Mouse (Mus musculus): ENCODE data around the gene Gpr3. TPM values are rescaled to one million over a fixed set of nuclear protein-coding genes. Genes with fewer than 3 reads are reported as not detected.

Gpr3 gene
- polyA plus RNA-seq, 1 experiment from 2014 or later: 0.27 TPM

- peaks cover 6% of the 10 kb centered on the region; the same call in 1 of the 2 replicates for H3K27me3 ChIP-seq (ENCODE audit: poor library complexity, severe bottlenecking)
- H3K36me3 ChIP-seq (replicated peaks): no peaks in the 10 kb centered on the region
- WGBS: 95% methylated on average over 3 of the region's 3 CpGs
- H3K4me3 ChIP-seq: no peak overlapping the region
- H3K9me3 ChIP-seq: no peaks in the 10 kb centered on the region
- no peak for DNase-seq (ENCODE audit: extremely low spot score, low spot score)
- no peak overlapping the region for H3K27ac ChIP-seq
- H3K4me1 ChIP-seq: peaks cover 64% of the 10 kb centered on the region
These were observed 10.1 kb downstream of the Gpr3 start for GRCm38 (mm10) chr4:133202254-133202653.

- Histone ChIP-seq H3K4me1 (peaks cover 75% of the 10 kb centered on the region), H3K9me3 (no peaks in the 10 kb centered on the region), H3K36me3 (replicated peaks) (peaks cover 8% of the 10 kb centered on the region), H3K27me3 (ENCODE audit: poor library complexity, severe bottlenecking) (peaks cover 6% of the 10 kb centered on the region; the same call in 1 of the 2 replicates), H3K27ac (0 out of 2 replicates have a peak overlapping the region, but pooled peaks have one; percentile 27), H3K4me3 (no peak overlapping the region)
- WGBS: 79% methylated on average over 8 of the region's 8 CpGs
- DNase-seq (ENCODE audit: extremely low spot score, low spot score): no peak
These were observed 11.1 kb downstream of the Gpr3 start for GRCm38 (mm10) chr4:133201006-133201771.

- no peak for DNase-seq (ENCODE audit: extremely low spot score, low spot score)
- peak overlapping the region; percentile 27 for H3K27ac ChIP-seq
- H3K27me3 ChIP-seq (ENCODE audit: poor library complexity, severe bottlenecking): peaks cover 6% of the 10 kb centered on the region; the same call in 1 of the 2 replicates
- 59% methylated on average over 21 of the region's 21 CpGs for WGBS
- peaks cover 83% of the 10 kb centered on the region for H3K4me1 ChIP-seq
- H3K4me3 ChIP-seq: no peak overlapping the region
- H3K36me3 ChIP-seq (replicated peaks): peaks cover 17% of the 10 kb centered on the region
- no peaks in the 10 kb centered on the region for H3K9me3 ChIP-seq
These were observed 12.0 kb downstream of the Gpr3 start for GRCm38 (mm10) chr4:133200343-133200742.

- H3K4me1 ChIP-seq: peaks cover 81% of the 10 kb centered on the region
- WGBS: 68% methylated on average over 6 of the region's 6 CpGs
- peaks cover 6% of the 10 kb centered on the region; the same call in 1 of the 2 replicates for H3K27me3 ChIP-seq (ENCODE audit: poor library complexity, severe bottlenecking)
- no peak for DNase-seq (ENCODE audit: extremely low spot score, low spot score)
- H3K4me3 ChIP-seq: no peak overlapping the region
- no peaks in the 10 kb centered on the region for H3K9me3 ChIP-seq
- peaks cover 23% of the 10 kb centered on the region for H3K36me3 ChIP-seq (replicated peaks)
- H3K27ac ChIP-seq: peak overlapping the region; percentile 51; the same call in 1 of the 2 replicates
These were observed 12.6 kb downstream of the Gpr3 start for GRCm38 (mm10) chr4:133199743-133200142.

GRCm38 (mm10) chr4:133198337-133199180, 13.8 kb downstream of the Gpr3 start:
- Histone ChIP-seq H3K27me3 (ENCODE audit: poor library complexity, severe bottlenecking) (peaks cover 6% of the 10 kb centered on the region; the same call in 1 of the 2 replicates), H3K4me3 (peak overlapping the region; percentile 22; the same call in 1 of the 2 replicates), H3K4me1 (peaks cover 76% of the 10 kb centered on the region), H3K9me3 (no peaks in the 10 kb centered on the region), H3K36me3 (replicated peaks) (peaks cover 35% of the 10 kb centered on the region), H3K27ac (peak overlapping the region; percentile 84)
- no peak for DNase-seq (ENCODE audit: extremely low spot score, low spot score)
- WGBS: 14% methylated on average over 19 of the region's 19 CpGs

GRCm38 (mm10) chr4:133197801-133198286, 14.5 kb downstream of the Gpr3 start:
- no peaks in the 10 kb centered on the region for H3K9me3 ChIP-seq
- H3K36me3 ChIP-seq (replicated peaks): peaks cover 42% of the 10 kb centered on the region
- H3K4me3 ChIP-seq: peak overlapping the region; percentile 22; the same call in 1 of the 2 replicates
- 16% methylated on average over 13 of the region's 13 CpGs for WGBS
- H3K27ac ChIP-seq: peak overlapping the region; percentile 84
- peaks cover 6% of the 10 kb centered on the region; the same call in 1 of the 2 replicates for H3K27me3 ChIP-seq (ENCODE audit: poor library complexity, severe bottlenecking)
- DNase-seq (ENCODE audit: extremely low spot score, low spot score): no peak
- H3K4me1 ChIP-seq: peaks cover 72% of the 10 kb centered on the region

- no peak for DNase-seq (ENCODE audit: extremely low spot score, low spot score)
- Histone ChIP-seq H3K4me1 (peaks cover 72% of the 10 kb centered on the region), H3K9me3 (no peaks in the 10 kb centered on the region)
These were observed 15.0 kb downstream of the Gpr3 start for GRCm38 (mm10) chr4:133197355-133197754.

GRCm38 (mm10) chr4:133196852-133197251, 15.5 kb downstream of the Gpr3 start:
- peak overlapping the region; percentile 22; the same call in 1 of the 2 replicates for H3K4me3 ChIP-seq
- WGBS: 22% methylated on average over 7 of the region's 7 CpGs
- no peak for DNase-seq (ENCODE audit: extremely low spot score, low spot score)
- H3K9me3 ChIP-seq: no peaks in the 10 kb centered on the region
- H3K27me3 ChIP-seq (ENCODE audit: poor library complexity, severe bottlenecking): peaks cover 6% of the 10 kb centered on the region; the same call in 1 of the 2 replicates
- peaks cover 72% of the 10 kb centered on the region for H3K4me1 ChIP-seq
- peak overlapping the region; percentile 84 for H3K27ac ChIP-seq
- H3K36me3 ChIP-seq (replicated peaks): peaks cover 52% of the 10 kb centered on the region

More at GRCm38 (mm10) chr4:133197355-133197754, 15.0 kb downstream of the Gpr3 start:
- peaks cover 47% of the 10 kb centered on the region for H3K36me3 ChIP-seq (replicated peaks)
- H3K27ac ChIP-seq: peak overlapping the region; percentile 84
- peak overlapping the region; percentile 22; the same call in 1 of the 2 replicates for H3K4me3 ChIP-seq
- WGBS: 9% methylated on average over 5 of the region's 5 CpGs
- H3K27me3 ChIP-seq (ENCODE audit: poor library complexity, severe bottlenecking): peaks cover 6% of the 10 kb centered on the region; the same call in 1 of the 2 replicates

GRCm38 (mm10) chr4:133196136-133196535, 16.2 kb downstream of the Gpr3 start:
- no peak overlapping the region for H3K4me3 ChIP-seq
- H3K36me3 ChIP-seq (replicated peaks): peaks cover 59% of the 10 kb centered on the region
- H3K27ac ChIP-seq: peak overlapping the region; percentile 84
- no peak for DNase-seq (ENCODE audit: extremely low spot score, low spot score)
- H3K4me1 ChIP-seq: peaks cover 65% of the 10 kb centered on the region
- no peaks in the 10 kb centered on the region for H3K9me3 ChIP-seq
- WGBS: 85% methylated on average over 2 of the region's 2 CpGs
- peaks cover 6% of the 10 kb centered on the region; the same call in 1 of the 2 replicates for H3K27me3 ChIP-seq (ENCODE audit: poor library complexity, severe bottlenecking)

- Histone ChIP-seq H3K9me3 (no peaks in the 10 kb centered on the region), H3K36me3 (replicated peaks) (peaks cover 70% of the 10 kb centered on the region), H3K27me3 (ENCODE audit: poor library complexity, severe bottlenecking) (no peaks in the 10 kb centered on the region), H3K27ac (no peak overlapping the region), H3K4me1 (peaks cover 54% of the 10 kb centered on the region), H3K4me3 (no peak overlapping the region)
- WGBS: 76% methylated on average over 4 of the region's 4 CpGs
- DNase-seq (ENCODE audit: extremely low spot score, low spot score): no peak
These were observed 17.3 kb downstream of the Gpr3 start for GRCm38 (mm10) chr4:133195014-133195413.

- peaks cover 75% of the 10 kb centered on the region for H3K36me3 ChIP-seq (replicated peaks)
- no peak overlapping the region for H3K4me3 ChIP-seq
- no peaks in the 10 kb centered on the region for H3K27me3 ChIP-seq (ENCODE audit: poor library complexity, severe bottlenecking)
- H3K4me1 ChIP-seq: peaks cover 49% of the 10 kb centered on the region
- 89% methylated on average over 11 of the region's 11 CpGs for WGBS
- H3K27ac ChIP-seq: no peak overlapping the region
- no peaks in the 10 kb centered on the region for H3K9me3 ChIP-seq
- no peak for DNase-seq (ENCODE audit: extremely low spot score, low spot score)
These were observed 17.9 kb downstream of the Gpr3 start for GRCm38 (mm10) chr4:133194482-133194881.

GRCm38 (mm10) chr4:133189396-133189795, 22.9 kb downstream of the Gpr3 start:
- Histone ChIP-seq H3K27ac (no peak overlapping the region), H3K27me3 (ENCODE audit: poor library complexity, severe bottlenecking) (no peaks in the 10 kb centered on the region), H3K36me3 (replicated peaks) (peaks cover 97% of the 10 kb centered on the region), H3K4me3 (no peak overlapping the region), H3K9me3 (no peaks in the 10 kb centered on the region), H3K4me1 (peaks cover 15% of the 10 kb centered on the region)
- WGBS: 65% methylated on average over 10 of the region's 10 CpGs
- no peak for DNase-seq (ENCODE audit: extremely low spot score, low spot score)
